Mouse (Mus musculus) MEL (cell line): Measurements from ENCODE around the gene Rilpl1.

Experiments
- CTCF ChIP-seq, 3 experiments: IDR thresholded peaks in 2 of 3; conservative IDR thresholded peaks in 1 of 3; 2 replicates each; pipeline ENCODE4 v1.5.1; 2011 to 2012; ENCODE audit warnings: low read length in 3 of 3, low read depth in 2 of 3, mild to moderate bottlenecking in 2 of 3, improper control_type of control experiment in 1 of 3, inconsistent platforms in 1 of 3, mixed read lengths in 1 of 3, moderate library complexity in 1 of 3; ENCODE audit not compliant: control insufficient read depth in 1 of 3, insufficient read depth in 1 of 3, poor library complexity in 1 of 3, severe bottlenecking in 1 of 3
- ZMIZ1 ChIP-seq: IDR thresholded peaks from 2 replicates; pipeline ENCODE4 v1.6.1; 2012; ENCODE audit warnings: low read depth, mild to moderate bottlenecking, inconsistent platforms, low read length, improper control_type of control experiment, moderate library complexity

DNA sequence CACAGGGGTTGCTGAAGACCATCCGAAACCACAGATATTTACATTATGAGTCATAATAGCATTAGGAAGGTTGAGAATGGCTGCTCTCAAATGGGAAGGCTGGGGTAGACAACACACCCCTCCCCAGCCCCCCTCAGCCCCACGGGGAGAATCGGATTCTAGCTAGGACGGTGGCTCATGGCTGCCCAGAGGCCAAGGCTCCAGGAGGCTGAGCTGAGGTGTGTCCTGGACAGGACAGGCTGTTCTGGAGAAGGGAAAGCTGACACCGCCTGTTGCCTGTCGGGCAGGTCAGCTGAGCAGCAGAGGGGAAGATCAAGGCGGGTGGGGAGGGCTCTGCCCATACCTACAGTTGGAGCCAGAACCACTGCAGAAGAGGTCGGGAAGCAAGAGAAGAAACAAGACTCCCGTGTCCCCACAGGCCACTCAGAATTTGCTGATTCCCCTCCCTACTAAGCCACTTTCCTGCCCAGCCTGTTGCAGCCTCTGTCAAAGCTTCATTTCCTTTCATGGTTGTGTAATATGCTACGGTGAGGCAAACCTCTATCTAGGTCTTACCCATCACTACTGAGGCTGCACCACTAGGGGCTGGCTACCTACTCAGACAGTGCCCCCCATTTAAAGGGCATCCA, 24.3 kb downstream of the Rilpl1 start:
- TF ChIP-seq ZMIZ1: no peak
- no peak for TF ChIP-seq CTCF (IDR thresholded peaks at IDR 0.05 in 2 of 3, conservative IDR thresholded peaks at IDR 0.05 in 1 of 3; ENCODE audit: control insufficient read depth in 1 of 3, insufficient read depth in 1 of 3, low read depth in 2 of 3, low read length in 3 of 3, poor library complexity in 1 of 3, severe bottlenecking in 1 of 3)
